Mouse (Mus musculus) testis, postnatal 14 days (tissue): ENCODE data around the gene Nfia.

Experiments
- DNase-seq: peaks from one replicate; pipeline ENCODE4 v3.0.0; 2021; ENCODE audit warnings: low spot score

The Nfia gene

GRCm38 (mm10) chr4:97783073-97783879 is 10.7 kb downstream of the Nfia start:
- DNase-seq: no peak

- DNase-seq: no peak
Measured at GRCm38 (mm10) chr4:97784236-97784635, 11.7 kb downstream of the Nfia start.

- DNase-seq: no peak
Measured at GRCm38 (mm10) chr4:97785547-97786271, 13.2 kb downstream of the Nfia start.

- no peak for DNase-seq
Measured at GRCm38 (mm10) chr4:97786571-97786970, 14.0 kb downstream of the Nfia start.

- no peak for DNase-seq
Measured at GRCm38 (mm10) chr4:97787515-97787914, 15.0 kb downstream of the Nfia start.

- DNase-seq: no peak
Measured at GRCm38 (mm10) chr4:97788537-97788936, 16.0 kb downstream of the Nfia start.

- no peak for DNase-seq
Measured at GRCm38 (mm10) chr4:97793931-97794330, 21.4 kb downstream of the Nfia start.

GRCm38 (mm10) chr4:97794865-97795264 is 22.3 kb downstream of the Nfia start:
- DNase-seq: no peak

- DNase-seq: no peak
Measured at GRCm38 (mm10) chr4:97795957-97796356, 23.4 kb downstream of the Nfia start.

GRCm38 (mm10) chr4:97796505-97796904 is 24.0 kb downstream of the Nfia start:
- DNase-seq: no peak

GRCm38 (mm10) chr4:97803791-97804190 is 31.3 kb downstream of the Nfia start:
- DNase-seq: no peak

GRCm38 (mm10) chr4:97804638-97805037 is 32.1 kb downstream of the Nfia start:
- no peak for DNase-seq

- no peak for DNase-seq
Measured at GRCm38 (mm10) chr4:97805255-97805654, 32.7 kb downstream of the Nfia start.

GRCm38 (mm10) chr4:97805896-97806808 is 33.6 kb downstream of the Nfia start:
- DNase-seq: no peak

GRCm38 (mm10) chr4:97806924-97807323 is 34.4 kb downstream of the Nfia start:
- no peak for DNase-seq

- no peak for DNase-seq
Measured at GRCm38 (mm10) chr4:97808885-97809284, 36.4 kb downstream of the Nfia start.

- DNase-seq: no peak
Measured at GRCm38 (mm10) chr4:97809582-97810295, 37.2 kb downstream of the Nfia start.

GRCm38 (mm10) chr4:97810348-97810939 is 37.9 kb downstream of the Nfia start:
- no peak for DNase-seq

- no peak for DNase-seq
Measured at GRCm38 (mm10) chr4:97813035-97813434, 40.5 kb downstream of the Nfia start.

- DNase-seq: no peak
Measured at GRCm38 (mm10) chr4:97813996-97814395, 41.5 kb downstream of the Nfia start.

- no peak for DNase-seq
Measured at GRCm38 (mm10) chr4:97814515-97814914, 42.0 kb downstream of the Nfia start.
